Mouse (Mus musculus): ENCODE measurements at regions not wholly inside any gene's neighbourhood (a gene's known extent, or its start where the extent isn't known, plus 50 kb on each side); places are given as distances from the start of the nearest gene placed in this dataset.
A peak's percentile ranks its signal among the peaks of the same experiment; 100 is the strongest.

DNA sequence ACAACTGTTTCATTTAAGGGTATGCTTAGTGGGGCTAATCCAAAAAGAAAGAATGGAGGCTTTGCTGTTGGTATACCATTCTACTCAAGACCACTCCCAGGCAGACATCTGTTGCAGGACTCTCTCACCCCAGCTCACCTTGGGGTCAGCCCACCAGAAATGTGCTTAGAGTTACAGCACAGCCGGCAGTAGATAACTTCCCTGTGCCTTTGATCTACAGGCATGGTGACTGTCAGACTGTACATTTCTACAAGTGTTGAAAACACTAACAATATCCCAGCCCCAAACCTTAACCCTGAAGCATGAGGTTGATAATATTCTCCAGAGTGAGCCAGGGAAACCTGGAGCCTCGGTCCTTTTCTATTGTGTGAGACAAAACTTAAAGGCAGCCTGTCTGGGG is 247.7 kb upstream of the Nt5c1b start:
- DNase-seq = no peak

DNA sequence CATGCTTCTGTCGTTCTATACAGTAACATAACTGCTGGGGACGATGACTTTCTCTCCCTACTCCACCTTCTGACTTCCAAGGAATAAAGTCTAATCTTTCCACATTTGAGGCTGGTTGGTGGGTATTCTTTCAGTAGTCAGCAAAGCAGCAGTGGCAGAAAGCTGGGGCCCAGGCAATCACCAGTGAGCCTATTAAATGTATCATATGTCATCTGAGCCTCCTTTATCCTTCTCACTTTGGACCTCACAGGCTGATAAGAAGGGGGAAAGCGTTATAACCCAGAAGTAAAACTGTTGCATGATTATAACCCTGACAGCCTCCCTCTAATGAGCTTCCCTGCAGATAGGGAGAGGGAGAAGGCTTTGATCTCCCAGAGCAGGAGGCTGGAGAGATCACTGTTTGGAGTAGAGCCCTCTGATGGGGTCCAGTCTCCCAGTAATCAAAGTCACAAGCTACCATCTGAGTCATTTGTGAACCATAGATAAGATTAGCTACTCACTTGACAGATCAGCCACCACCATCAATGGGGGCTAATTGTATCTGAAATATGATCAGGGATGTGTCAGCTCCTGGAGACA is 241.7 kb upstream of the Nt5c1b start:
- DNase-seq = no peak

DNA sequence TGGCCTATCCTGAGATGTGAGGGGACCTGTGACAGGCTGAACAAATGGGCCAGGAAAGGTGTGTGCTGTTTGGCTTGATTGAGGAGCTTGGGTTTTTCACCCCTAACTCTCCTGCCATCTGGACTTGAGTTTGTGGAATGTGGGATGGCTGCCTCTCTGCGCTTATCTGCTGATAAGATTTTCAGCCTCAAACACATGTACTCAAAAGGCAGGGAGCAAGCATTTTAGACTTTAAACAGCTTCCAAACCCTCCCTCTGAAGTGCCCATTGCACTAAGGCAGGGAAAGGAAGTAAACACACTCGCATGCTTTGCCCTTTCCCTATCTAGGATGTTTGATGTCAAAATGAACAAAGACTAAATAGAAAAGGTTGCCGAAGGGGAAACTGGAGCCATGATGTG is 235.6 kb upstream of the Nt5c1b start:
- DNase-seq = no peak

DNA sequence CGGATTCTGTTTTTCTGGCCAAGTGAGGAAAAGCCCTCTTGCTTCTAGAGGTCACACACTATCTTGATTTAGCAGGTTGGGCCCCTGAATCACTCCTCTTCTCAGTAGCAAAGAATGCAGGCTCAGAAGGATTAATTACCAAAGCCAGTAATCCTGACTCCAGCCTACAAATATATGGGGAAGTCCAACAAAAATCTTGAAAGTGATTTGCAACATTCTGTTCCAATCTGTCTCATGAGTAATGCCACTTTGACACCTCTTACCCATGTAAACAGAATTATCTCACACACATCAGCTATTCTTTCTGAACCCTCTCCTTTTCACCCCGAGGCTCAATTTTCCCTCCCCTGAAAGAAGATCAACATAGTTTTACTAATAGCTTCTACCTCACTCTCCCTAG is 233.9 kb upstream of the Nt5c1b start:
- DNase-seq = no peak

DNA sequence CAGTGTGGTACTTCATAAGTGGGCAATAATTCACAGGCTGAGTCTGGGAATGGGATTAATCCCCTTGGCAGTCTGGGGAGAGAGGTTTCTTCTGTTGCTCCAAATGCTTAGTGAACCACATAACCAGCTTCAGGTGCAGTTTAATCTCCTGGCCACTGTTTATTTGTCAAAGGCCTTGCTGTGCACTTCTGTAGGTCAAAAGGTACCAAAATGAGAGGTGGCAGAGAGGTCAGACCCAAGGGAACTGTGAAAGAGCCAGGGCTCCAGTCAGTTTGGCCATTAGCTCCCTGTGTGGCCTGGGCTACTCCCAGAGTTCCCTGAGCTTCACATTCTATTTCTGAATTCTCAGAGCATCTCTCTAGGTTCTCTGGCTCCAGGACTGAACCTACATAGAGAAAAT is 229.6 kb upstream of the Nt5c1b start:
- peak; percentile 52 for DNase-seq

DNA sequence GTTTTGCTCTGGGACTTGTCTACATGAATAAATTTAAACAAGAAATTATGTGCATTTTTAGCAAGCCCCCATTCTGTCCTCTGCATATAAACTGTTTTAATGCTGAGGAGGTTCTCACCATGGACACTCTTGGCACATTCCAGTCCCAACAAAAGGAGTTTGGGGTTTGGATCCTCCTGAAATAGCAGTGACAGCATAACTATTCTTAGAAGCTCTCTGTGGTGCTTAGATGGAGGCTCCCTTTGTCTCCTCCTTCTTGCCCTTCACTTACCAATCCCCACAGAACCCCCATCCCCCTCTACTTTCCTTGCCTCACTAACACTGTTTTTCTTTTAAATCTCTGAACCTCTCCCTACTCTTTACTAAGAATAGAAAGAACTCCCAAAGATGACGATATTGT is 208.9 kb upstream of the Nt5c1b start:
- no peak for DNase-seq

DNA sequence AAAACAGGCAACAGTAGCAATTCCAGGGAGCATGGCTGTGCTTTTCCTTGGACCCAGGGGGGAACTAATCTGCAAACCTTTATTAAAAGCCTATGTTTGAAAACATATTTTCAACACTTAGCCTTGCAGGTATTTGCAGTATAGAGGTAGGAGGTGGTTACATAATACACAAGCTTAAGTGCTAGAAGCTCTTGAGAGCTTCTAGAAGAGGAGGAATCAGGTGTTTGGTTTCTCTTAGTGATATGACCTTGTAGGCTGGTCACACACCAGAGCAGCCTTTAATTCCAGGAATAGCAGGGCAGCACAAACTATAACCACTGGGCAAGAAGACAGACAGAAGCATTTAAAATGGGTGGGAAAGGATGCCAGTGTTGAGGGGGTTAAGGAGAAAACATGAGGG is 201.7 kb upstream of the Nt5c1b start:
- DNase-seq = no peak

DNA sequence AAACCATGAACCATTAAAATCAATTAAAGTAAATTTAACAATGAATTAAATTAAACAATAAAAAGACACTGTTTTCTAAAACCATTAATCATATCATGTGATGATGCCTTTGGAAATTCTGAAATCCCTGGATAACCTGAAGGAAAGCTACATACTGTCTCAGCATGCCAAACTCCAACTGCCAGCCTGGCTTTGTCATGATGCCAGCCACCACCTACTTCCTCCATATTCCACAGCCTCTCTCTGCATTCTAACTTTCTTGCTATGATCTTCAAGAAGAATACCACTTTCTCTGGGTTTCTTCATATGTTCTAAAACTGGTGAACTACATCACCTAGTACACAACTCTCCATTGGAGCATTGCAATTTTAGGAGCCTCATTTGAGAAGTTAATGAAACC is 201.2 kb upstream of the Nt5c1b start:
- DNase-seq = no peak

DNA sequence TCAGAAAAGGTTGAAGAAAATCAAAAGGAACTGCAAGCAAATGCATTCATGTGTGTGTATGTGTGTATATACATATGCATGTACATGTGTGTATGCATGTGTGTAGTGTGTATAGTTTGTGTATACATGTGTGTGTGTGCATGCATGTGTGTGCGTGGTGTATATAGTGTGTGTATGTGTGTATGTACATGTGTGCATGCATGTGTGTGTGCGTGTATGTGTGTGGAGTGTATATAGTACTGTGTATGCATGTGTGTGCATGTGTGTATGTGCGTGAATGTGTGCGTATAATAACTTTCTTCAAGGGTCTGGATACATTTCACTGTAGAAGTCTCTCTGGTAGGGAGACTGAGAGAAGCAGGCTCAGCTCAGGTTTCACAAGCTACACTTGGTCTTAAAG is 191.1 kb upstream of the Nt5c1b start:
- DNase-seq = no peak

DNA sequence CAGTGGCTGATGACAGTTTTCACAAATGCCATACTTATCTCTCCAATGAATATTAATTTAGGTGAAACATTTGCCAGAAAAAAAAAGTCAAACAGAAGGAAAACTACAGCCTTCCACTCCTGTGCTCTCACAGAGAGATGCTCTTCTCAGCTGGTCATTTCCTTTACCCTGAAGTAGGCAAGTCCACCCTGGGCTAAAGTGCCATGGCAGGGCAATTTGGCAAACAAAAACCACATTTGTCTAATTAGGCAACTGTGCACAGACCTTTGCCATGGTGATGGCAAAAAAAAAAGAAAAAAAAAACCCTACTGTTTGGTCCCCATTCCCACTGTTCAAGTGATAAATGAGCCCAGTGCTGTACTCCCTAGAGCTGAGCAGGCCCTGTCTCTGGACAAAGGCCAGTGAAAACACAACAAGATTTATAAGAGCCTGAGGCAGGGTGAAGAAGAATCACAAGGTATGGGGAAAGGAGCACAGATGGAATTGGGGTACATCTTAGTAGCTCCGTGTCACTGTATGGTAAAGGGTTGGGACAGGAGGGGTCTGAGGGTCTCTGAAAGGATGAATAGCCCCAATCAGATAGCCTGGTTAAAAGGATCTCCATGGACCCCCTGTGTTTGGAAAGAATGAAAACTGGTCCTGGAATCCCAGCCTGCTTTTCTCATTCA is 190.5 kb upstream of the Nt5c1b start:
- DNase-seq = no peak

DNA sequence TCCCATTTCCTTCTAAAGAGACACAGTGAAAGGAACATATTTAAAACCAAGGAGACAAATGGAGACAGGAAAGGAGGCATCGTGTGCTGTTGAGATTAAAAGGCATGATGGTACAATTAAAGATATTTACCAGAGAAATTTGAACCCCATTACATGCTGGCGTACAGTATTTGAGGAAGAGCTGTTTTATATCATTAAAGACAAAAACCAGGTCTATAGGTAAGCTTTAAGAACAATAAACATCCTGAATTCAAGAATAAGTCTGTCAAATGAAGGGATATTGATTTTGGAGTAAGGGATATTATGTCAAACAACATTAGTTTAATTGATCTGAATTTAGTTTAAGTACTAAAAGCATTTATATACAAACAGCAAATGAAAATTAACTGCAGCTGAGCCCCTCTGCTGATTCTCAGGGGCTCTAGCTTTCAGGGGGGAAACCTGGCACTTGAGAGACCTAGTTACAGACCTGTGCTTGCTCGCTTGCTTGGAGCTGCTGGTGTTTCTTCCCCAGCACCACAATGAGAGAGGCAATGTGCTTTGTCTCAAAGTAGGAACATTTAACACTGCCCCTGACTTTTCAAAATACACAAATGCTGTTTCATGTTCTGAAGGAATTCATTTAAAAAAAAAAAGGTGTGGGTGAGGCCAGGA is 189.8 kb upstream of the Nt5c1b start:
- DNase-seq = no peak

DNA sequence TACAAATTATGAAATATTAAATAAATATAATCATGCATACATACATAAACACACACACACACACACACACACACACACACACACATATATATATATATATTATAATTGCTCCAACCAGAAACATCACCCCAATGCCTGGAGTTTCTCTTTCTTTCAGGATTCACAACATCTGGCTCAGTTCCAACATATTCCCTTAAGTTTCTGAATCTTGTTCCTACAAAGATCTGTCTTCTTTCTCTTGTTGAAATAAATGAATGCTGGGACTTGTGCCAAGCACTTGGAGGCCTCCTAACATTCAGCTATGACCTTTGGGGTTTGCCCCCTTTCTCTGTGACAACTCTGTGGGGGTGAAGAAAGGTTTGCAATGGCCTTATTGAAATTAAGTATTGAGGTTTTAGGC is 187.2 kb upstream of the Nt5c1b start:
- DNase-seq = peak; percentile 18

DNA sequence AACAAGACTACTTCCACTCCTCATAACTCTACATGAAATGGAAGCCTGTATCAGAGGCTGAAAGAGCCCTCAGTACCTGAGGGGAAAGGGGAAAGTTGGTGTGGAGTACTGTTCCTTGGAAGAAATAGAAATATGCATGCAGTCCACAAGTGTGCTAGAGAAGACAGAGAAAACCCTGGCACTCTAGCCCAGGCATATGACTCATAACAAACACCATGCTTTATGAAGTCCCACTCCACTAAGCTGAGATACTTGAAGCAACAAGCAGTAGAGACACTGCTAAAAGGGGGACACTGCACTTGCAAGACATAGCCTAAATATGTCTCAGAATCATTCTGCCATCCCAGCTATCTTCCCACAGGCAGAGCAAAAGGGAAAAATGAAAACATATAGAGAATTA is 183.2 kb upstream of the Nt5c1b start:
- DNase-seq = no peak

DNA sequence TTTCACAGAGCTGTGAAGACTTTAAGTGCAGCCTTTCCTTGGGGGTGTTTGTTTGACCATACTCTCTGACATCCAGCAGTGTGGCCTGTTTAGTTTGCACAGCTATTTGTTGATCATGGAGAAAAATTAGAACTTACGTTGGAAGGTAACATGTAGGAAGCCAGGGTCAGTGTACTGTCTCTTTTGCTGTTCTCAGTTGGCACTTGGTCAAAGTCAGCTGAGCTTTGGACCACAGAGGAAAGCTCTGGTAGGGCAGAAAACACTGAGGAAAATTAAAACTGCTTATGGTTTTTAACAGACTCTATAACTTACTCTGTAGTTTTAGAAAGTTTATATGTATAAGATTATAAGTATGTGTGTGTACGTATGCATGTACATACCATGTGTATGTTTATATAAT is 180.0 kb upstream of the Nt5c1b start:
- peak; percentile 39 for DNase-seq

DNA sequence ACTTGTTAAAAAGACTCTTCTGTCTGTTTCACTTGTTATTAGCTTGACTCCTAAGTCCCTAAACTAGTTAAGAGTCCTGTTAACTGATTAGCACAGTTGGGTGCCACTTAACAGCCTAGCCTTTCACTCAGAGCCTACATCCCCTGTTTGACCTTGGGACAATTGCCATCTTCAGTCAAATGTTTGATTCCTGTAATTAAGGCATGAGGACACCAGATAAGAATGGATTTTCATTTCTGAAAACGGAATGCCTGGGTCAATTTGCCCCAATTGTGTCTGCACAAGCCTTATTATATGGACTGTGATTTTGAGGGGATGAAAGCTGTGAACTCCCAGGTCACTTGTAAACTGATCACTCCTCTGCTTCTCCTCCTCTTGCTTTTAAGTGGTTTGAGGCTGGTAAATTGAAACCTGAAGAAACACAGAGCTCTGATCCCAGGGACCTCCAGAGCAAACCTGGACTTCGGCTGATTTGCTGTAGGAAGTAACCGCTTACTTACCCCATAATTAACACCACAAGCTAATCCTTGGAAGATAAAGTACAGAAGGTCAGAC is 171.8 kb upstream of the Nt5c1b start:
- no peak for DNase-seq

DNA sequence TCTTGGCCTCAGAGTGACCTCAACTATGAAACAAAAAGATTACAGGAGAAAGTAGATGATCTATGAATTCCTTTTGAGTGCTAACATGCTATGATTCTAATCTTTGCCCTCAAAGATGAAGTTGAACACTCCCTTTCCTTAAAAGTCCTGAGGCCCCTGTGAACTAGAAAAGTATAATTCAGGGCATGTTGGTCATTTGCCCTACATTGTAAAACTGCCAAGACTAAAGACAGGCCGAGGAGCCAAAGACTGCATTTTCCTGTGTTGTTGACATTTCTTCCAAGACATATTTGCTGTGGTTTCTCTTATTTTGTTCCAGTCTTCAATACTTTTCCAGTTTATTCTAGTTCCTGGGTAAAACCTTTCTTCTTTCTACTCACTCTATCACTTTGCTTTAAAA is 159.9 kb upstream of the Nt5c1b start:
- no peak for DNase-seq

DNA sequence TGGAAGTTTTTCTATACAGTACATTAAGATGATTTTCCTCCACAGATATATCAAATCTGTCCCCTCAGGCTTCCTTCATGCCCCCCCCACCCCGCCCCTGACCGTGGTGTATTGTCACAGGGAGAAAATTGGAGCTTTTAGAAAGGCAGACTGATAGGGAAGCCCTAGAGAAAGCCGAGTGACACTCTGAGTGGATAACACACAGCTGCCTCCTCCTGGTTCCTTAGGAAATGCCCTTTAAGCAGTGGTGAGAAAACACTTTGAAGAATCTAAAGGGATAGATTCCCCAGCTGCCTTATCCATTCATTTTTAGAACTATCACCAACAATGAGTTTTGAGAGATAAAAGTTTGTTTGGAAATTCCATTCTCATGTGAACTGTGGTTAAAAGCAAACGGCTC is 147.0 kb upstream of the Nt5c1b start:
- DNase-seq = no peak

DNA sequence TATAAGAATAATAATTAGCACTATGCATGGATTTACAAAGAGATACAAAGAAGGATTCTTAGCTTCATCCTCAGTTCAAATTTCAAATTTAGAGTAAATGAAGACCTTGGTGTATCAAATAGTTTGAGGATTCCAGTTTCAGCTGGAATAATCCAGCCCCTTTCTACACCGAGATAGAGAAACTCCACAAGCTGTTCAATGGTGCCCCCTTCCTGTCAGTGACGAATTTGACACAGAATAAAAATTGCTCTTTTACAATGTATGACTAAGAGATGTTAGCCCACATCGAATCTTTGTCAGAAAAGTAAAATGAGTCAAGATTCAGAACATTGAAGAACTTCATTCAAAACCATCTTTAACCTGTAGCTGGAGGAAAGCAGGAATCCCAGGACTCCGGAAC is 145.9 kb upstream of the Nt5c1b start:
- DNase-seq = peak; percentile 52

DNA sequence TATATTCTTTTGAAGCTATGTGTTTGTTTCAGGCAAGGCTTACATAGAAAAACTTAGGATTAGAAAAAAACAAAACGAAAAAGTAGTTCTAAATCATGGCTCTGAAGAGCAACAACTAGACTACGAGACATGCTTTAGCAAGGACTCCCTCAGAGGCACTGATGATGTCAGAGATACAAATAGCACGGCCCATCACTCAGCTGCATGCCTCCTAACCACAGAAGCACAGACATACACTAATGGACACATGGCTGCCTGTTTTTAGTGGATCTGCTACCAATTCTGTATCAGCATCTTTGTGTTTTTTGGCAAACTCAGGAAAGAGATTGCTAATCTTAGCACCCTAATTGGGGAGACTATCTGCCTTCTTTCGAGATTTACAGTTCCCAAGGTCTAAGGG is 138.6 kb upstream of the Nt5c1b start:
- no peak for DNase-seq

DNA sequence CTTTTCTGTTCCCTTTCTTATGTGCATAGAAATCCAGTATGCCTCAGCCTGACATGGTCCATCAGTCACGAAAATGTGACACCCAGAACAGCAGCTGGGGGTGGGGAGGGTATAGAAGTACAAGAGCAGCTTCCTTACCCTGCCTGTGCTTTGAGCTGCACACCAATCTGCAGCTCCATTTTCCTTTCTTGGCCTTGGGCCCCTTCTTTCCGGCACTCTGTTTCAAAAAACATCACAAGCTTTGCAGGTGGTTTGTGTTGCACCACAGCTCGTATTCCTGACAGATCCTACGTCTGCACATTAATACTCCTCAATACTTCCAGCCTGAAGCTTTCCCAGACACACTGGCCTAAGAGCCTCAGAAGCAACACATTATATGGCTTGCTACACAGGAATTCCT is 138.1 kb upstream of the Nt5c1b start:
- no peak for DNase-seq

DNA sequence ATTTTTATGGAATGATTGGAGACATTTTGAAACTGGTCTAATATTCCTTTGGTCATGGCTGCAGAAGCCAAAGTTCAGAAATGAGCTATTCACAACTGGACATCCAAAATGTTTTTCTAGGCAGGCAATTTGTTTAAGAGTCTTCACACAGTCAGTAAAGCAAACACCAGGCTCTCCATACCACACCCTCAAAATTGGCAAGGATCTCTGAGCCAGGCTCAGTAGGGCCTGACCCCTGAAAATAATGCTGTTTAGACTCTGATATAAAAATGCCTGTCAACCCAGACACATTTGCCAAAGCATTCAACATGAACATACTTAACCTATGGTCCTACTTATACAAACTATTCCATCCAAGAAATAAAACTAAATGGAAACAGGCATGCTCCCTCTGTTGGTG is 121.7 kb upstream of the Nt5c1b start:
- no peak for DNase-seq

DNA sequence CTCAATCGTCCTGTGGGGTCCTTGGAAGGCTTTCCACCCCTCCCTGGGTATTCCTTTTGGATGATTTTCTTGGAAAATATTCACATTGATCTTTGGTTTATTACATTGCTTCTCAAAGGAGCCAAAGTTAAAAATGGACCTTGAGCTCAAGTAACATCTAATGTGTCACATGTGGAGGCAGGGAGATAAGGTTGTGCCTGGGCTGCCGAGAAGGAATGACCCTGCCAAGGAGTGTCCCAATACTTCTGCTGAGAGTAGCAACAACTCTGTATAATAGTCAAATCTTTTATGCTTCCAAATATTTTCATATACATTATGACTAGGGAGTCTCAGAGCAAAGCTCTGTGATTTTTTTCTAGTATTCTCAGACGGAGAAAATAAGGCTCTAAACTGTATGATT is 113.4 kb upstream of the Nt5c1b start:
- no peak for DNase-seq

DNA sequence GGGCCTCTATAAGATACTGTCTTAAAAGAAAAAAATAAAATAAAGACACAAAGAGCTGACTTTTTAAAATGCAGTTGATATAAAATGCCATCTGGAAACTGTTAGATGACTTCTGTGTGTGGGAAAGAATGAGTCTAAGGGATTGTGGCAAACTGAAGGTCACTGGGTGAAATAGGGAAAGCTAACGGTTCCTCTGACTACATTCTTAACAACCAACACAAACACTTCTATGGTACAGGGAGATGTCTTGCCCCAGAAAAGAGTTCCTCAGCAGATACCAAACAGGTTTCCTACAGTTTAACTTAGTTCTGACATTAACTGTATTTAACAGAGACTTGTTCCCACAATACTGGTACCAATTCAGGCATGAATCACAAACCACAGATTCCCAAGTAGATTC is 103.6 kb upstream of the Nt5c1b start:
- no peak for DNase-seq

DNA sequence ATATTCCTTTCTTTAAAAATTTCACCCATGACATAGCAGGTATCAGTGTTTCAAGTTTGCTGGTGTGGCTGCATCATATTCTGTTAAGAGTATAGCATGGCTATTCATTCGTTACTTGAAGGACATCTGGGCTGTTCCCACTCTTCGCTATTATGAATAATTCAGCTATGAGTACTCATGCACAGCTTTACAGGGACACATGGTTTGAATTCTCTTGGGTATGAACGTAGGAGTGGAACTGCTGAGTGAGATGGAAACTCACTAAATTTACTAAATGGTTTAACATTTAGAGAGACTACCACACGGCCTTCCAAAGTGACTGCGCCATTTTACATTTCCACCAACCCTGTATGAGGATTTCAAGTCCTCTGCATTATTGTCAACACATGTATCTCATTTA is 97.7 kb upstream of the Nt5c1b start:
- DNase-seq = no peak

DNA sequence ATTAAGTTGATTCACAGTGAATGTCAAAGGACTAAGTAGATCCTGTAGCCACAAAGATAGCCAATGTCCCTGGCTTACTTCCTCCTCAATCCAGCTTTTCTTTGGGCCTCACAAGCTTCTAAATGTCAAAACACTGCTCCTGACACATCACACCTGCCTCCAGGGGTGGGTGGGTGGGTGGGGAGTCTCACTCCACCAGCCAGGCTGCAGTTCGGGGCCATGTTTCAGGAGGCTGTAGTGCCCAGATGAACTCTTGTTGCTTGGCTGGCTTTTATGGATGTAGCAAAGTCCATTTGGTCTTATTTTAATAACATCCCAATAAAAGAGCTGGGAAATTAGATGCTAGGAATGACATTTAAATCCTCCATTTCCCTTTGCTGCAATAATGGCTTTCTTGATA is 94.5 kb upstream of the Nt5c1b start:
- no peak for DNase-seq

Data from kidney, postnatal 14 days (tissue).